Mouse (Mus musculus) bone marrow macrophage, adult 2 months (primary cell): Measurements from ENCODE around the gene Clic3. TPM values are rescaled to one million over a fixed set of nuclear protein-coding genes. Genes with fewer than 3 reads are reported as not detected.

Experiments
- H3K27ac ChIP-seq: 2 replicates; pipeline ENCODE4 v1.5.1; 2012; ENCODE audit warnings: low read depth, low read length; ENCODE audit not compliant: insufficient read depth
- H3K4me1 ChIP-seq: 2 replicates; pipeline ENCODE4 v1.6.1; 2012; ENCODE audit warnings: low read length; ENCODE audit not compliant: control insufficient read depth, insufficient read depth
- H3K4me3 ChIP-seq: 2 replicates; pipeline ENCODE4 v1.5.1; 2012; ENCODE audit warnings: mild to moderate bottlenecking, low read length, moderate library complexity; ENCODE audit not compliant: insufficient read depth
- CTCF ChIP-seq: IDR thresholded peaks from 2 replicates; pipeline ENCODE4 v1.5.1; 2012; ENCODE audit warnings: low read depth, mild to moderate bottlenecking, low read length, moderate library complexity
- POLR2A ChIP-seq: IDR thresholded peaks from 2 replicates; pipeline ENCODE4 v1.6.1; 2012; ENCODE audit warnings: mild to moderate bottlenecking, low read depth, low read length, borderline replicate concordance
- polyA plus RNA-seq: library from polyadenylated mRNA; stranded (reverse); fragments of >200 nt; gene quantifications from 2 replicates; pipeline ENCODE4 v1.2.4, GENCODE M21; 2012; ENCODE audit not compliant: missing spikeins, insufficient read depth, insufficient read length

The Clic3 gene
- polyA plus RNA-seq, 1 experiment, result not detected

GRCm38 (mm10) chr2:25497846-25498575, 41.4 kb downstream of the Clic3 start:
- Histone ChIP-seq H3K4me3 (peak overlapping the region; percentile 37), H3K4me1 (peaks cover 34% of the 10 kb centered on the region), H3K27ac (peak overlapping the region; percentile 74)
- TF ChIP-seq POLR2A (no peak), CTCF (no peak)

- TF ChIP-seq CTCF (no peak), POLR2A (no peak)
- peak overlapping the region; percentile 66; the same call in 1 of the 2 replicates for H3K27ac ChIP-seq
- peaks cover 34% of the 10 kb centered on the region for H3K4me1 ChIP-seq
- no peak overlapping the region for H3K4me3 ChIP-seq
Observed at GRCm38 (mm10) chr2:25498622-25499478, 42.2 kb downstream of the Clic3 start.

GRCm38 (mm10) chr2:25500071-25500575, 43.5 kb downstream of the Clic3 start:
- H3K4me1 ChIP-seq, result peaks cover 34% of the 10 kb centered on the region
- peak overlapping the region; percentile 55 for H3K4me3 ChIP-seq
- peak overlapping the region; percentile 53 for H3K27ac ChIP-seq
- TF ChIP-seq CTCF (no peak), POLR2A (no peak)

- Histone ChIP-seq H3K4me1 (peaks cover 34% of the 10 kb centered on the region), H3K4me3 (peak within 1 kb of the TSS; percentile 94), H3K27ac (peak within 1 kb of the TSS; percentile 59)
- TF ChIP-seq POLR2A, result no peak
- TF ChIP-seq CTCF, result no peak
Observed at GRCm38 (mm10) chr2:25500576-25501405, 44.2 kb downstream of the Clic3 start, which contains the start of gene Fbxw5. Gene Fbxw5 (plus strand): TSS chr2:25500750.

GRCm38 (mm10) chr2:25501593-25502486, 45.2 kb downstream of the Clic3 start, which contains the start of gene C8g:
Gene C8g (minus strand): TSS chr2:25501719.
- H3K4me1 ChIP-seq, result peaks cover 32% of the 10 kb centered on the region
- H3K27ac ChIP-seq, result peak within 1 kb of the TSS; percentile 59
- TF ChIP-seq POLR2A, result no peak
- no peak for TF ChIP-seq CTCF
- H3K4me3 ChIP-seq, result peak within 1 kb of the TSS; percentile 94

- H3K4me1 ChIP-seq, result peaks cover 23% of the 10 kb centered on the region
- H3K27ac ChIP-seq, result no peak overlapping the region
- no peak overlapping the region for H3K4me3 ChIP-seq
- TF ChIP-seq POLR2A (no peak), CTCF (no peak)
Observed at GRCm38 (mm10) chr2:25502726-25503125, 46.1 kb downstream of the Clic3 start.

GRCm38 (mm10) chr2:25504538-25504937, 47.9 kb downstream of the Clic3 start:
- no peak overlapping the region for H3K4me3 ChIP-seq
- H3K4me1 ChIP-seq, result peaks cover 14% of the 10 kb centered on the region
- TF ChIP-seq CTCF (no peak), POLR2A (no peak)
- H3K27ac ChIP-seq, result no peak overlapping the region

GRCm38 (mm10) chr2:25505000-25505399, 48.4 kb downstream of the Clic3 start:
- Histone ChIP-seq H3K4me3 (no peak overlapping the region), H3K27ac (no peak overlapping the region), H3K4me1 (peaks cover 13% of the 10 kb centered on the region)
- TF ChIP-seq POLR2A (no peak), CTCF (no peak)
